Mouse (Mus musculus) skeletal muscle tissue, adult 2 months (tissue): ENCODE measurements around the gene Itpk1.

ENCODE experiments used
- DNase-seq: peaks from one replicate; pipeline ENCODE4 v3.0.0-alpha.2; 2012; ENCODE audit warnings: low read depth, low spot score

Itpk1 gene

GRCm38 (mm10) chr12:102704457-102705198, at the start of gene Itpk1:
Gene Itpk1 (minus strand): TSS chr12:102704930.
- DNase-seq, result no peak

GRCm38 (mm10) chr12:102748256-102748655, 43.5 kb upstream of the Itpk1 start:
- no peak for DNase-seq

DNA sequence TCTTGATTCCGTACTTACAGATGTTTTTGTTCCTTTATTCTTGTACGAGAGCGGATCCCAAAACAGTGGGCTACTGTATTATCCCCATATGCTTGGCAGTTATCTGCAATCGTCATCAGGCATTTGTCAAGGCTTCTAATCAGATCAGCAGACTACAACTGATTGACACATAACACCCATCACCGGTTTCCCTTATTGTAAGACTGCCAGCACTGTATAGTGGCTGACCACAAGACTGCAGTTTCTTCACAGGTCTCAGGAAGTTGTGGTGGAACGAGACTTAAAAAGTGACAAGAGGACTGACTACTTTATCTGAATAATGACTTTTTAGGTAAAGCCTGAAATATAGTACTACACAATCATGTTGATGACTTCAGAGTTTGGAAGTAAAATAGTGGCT, 40.1 kb upstream of the Itpk1 start:
- DNase-seq, result no peak

- peak; percentile 78 for DNase-seq
Observed at GRCm38 (mm10) chr12:102743589-102744574, 39.2 kb upstream of the Itpk1 start, which contains the start of the genes Moap1 and Tmem251. Gene Moap1 (minus strand): TSS chr12:102743661. Gene Tmem251 (plus strand): TSS chr12:102743762.

DNA sequence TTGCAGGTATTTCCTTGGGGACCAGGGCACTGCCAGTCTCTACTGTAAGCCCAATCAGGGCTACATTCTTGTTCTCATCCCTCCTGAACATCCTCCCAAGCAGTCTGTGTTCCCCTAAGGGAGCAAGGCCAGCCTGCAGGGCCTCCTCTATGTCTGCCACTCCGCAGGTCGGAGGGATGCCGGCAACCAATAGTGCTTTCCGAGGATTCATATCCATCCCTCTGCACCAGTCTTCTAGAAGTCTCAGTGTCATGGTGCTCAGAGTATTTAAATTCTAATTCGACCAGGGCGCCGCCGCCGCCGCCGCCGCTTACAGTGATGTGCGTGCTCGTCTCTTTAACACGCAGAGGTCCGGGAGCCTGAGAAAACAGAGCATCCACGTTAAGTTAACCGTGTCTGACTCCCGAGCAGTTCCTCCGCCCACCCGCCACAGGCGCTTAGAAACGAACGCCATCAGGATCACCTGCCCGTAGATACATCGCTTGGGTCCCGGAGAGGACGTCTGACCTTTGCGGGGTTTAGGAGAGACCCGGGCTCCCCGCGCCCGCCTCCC, 38.4 kb upstream of the Itpk1 start:
- no peak for DNase-seq

GRCm38 (mm10) chr12:102742056-102742455, 37.3 kb upstream of the Itpk1 start:
- DNase-seq, result no peak

GRCm38 (mm10) chr12:102740285-102740684, 35.6 kb upstream of the Itpk1 start:
- DNase-seq, result no peak

- DNase-seq, result no peak
Observed at GRCm38 (mm10) chr12:102739096-102739495, 34.4 kb upstream of the Itpk1 start.

GRCm38 (mm10) chr12:102733381-102733780, 28.7 kb upstream of the Itpk1 start:
- DNase-seq, result no peak

DNA sequence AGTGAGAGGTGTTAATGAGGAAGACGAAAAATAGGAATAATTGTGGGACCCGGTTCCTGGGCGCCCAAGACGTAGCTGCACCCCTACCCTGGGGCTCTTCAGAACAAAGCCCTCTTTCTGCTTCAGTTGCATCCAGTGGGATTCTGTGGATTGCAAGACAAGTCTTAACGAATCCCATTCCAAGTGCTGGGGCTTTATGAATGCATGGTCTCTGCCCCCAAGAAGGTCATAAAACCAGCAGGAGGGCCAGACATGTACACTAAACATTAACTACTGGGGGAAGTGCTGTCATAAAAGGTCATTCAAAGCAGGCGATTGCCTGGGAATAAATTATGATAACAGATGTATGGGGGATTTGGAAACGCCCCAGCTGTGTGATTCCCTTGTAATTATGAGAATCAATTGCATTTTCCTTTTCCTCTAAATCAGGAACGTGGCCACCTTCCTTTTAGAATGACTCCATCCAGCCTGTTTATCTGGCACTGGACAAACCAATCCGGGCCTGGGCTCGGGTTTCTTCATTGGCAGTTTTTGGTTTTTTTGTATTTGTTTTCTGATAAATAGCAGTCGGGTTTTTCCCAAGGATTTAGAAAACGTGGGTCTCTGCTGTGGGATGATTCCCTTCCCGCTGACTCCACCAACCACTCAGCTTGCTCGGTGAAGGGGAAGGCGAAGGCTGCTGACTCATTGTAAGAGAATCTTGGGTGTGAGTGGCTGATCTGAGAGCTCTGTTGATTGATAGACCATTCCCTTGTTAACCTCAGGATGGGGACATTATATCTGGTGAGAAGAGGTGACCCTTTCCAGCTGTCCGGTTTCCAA, 26.3 kb upstream of the Itpk1 start:
- DNase-seq, result no peak

- no peak for DNase-seq
Observed at GRCm38 (mm10) chr12:102729855-102730797, 25.4 kb upstream of the Itpk1 start.

DNA sequence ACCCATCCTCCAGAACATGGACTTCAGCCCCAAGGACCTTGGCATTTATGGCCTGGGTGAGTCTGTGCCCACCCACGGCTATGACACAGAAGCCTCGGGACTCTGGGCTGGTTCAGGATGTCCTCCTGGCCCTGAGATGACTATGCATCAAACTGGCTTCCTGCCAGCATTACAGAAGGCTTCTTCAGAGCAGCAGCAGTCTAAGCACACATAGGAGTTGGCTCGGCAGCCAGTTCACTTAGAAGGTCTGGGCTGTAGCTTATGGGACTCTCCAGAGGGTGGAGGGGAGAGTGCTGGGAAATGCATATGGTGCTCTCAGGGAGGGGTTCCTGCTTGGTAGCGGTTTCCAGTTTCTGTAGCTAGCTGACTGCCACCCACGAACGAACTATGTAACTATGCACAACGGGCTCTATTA, 21.0 kb upstream of the Itpk1 start:
- DNase-seq, result no peak

GRCm38 (mm10) chr12:102725146-102725545, 20.4 kb upstream of the Itpk1 start:
- DNase-seq, result no peak

- DNase-seq, result no peak
Observed at GRCm38 (mm10) chr12:102723861-102724260, 19.1 kb upstream of the Itpk1 start.

DNA sequence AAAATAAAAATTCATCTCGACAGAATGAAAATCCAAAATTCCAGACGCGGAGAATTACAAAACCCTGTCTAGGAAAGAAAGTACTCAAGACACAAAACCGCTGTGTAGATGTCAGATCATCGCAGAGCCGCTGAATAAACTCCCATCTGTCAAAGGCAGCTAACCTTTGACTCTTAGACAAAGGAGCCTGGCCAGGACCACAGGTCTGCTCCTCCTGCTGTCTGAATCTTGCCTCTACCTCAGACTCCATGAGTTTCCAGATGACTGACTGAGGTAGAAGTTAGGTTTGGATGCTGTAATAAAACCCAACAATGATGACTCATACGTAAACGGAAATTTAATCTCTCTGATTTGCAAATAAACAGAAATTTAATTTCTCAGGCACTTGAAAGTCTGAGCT, 18.2 kb upstream of the Itpk1 start:
- DNase-seq, result no peak

DNA sequence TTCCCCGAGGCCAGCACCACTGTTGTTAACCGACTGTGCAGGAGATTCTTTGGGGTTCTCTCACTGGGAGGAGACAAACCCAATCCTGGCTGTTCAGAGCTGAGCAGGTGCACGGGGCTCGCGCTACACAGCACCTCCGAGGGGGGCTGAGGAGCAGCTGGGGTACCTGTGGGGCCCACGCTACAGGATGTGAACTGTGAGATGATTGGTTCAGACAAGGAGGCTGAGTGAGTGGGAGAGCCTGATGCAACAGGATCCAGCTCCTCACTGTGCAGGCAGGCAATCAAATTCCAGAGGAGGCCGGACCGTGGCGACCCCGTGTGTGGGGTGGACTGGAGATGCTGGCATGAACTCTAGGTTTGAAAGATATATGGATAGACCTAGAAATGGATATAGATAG, 17.7 kb upstream of the Itpk1 start:
- DNase-seq, result no peak

- DNase-seq, result no peak
Observed at GRCm38 (mm10) chr12:102719552-102720315, 15.0 kb upstream of the Itpk1 start.

DNA sequence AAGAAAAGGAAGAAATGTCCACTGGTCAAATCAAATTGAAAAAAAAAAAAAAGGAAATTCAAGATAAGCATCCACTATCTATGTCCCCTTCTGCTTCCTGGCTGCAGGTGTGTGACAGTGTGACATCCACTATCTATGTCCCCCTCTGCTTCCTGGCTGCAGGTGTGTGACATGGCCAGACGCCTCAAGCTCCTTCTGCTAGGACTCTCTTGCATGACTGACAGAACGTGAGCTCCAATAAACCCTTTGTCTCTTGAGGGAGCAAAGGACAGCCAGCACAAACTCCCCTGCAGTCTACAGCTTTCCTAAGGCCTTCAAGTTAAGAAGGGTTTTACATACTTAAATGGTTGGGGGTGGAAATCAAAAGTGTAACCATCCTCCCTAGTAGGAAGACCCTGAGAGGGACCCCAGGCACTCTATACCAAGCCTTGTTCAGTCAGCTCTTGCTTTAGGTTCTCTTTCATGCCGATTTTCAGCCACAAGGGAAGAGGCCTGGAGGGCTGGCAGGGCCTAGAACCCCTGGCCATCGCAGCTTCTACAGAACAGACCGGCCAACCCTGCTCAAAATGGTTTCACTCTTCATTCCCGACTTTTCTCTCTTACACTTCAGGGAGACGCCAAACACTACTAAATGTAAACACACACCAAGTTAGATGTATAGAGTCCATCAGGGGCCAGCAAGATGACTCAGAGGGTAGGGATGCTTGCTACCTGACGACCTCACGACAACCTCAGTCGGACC, 10.1 kb upstream of the Itpk1 start:
- DNase-seq, result no peak

- no peak for DNase-seq
Observed at GRCm38 (mm10) chr12:102714116-102714515, 9.4 kb upstream of the Itpk1 start.
